Mouse (Mus musculus) CH12.LX (cell line): Measurements from ENCODE around the gene Hnf1a. TPM values are rescaled to one million over a fixed set of nuclear protein-coding genes. Genes with fewer than 3 reads are reported as not detected.
A peak's percentile ranks its signal among the peaks of the same experiment; 100 is the strongest.

Experiments
- DNase-seq: peaks from one replicate; pipeline ENCODE4 v3.0.0-alpha.2; 2013; ENCODE audit errors: extremely low read depth
- H3K27ac ChIP-seq: 2 replicates; pipeline ENCODE4 v1.5.1; 2012; ENCODE audit warnings: low read depth, mild to moderate bottlenecking, control low read depth, moderate library complexity; ENCODE audit not compliant: insufficient read depth
- H3K27me3 ChIP-seq: replicated peaks from 2 replicates; pipeline ENCODE3; 2012; ENCODE audit warnings: inconsistent platforms
- H3K36me3 ChIP-seq, 2 experiments: replicated peaks in 1 of 2; 2 replicates each; pipeline versions ENCODE3 to v1.6.1; 2012; ENCODE audit warnings: inconsistent platforms in 1 of 2, low read length in 1 of 2, mild to moderate bottlenecking in 1 of 2, mixed read lengths in 1 of 2, moderate library complexity in 1 of 2; ENCODE audit not compliant: control insufficient read depth in 1 of 2, insufficient read depth in 1 of 2
- H3K4me1 ChIP-seq, 2 experiments: 2 replicates each; pipeline ENCODE4 v1.6.1; 2012; ENCODE audit warnings: inconsistent platforms in 1 of 2, moderate library complexity in 1 of 2; ENCODE audit not compliant: insufficient read depth in 2 of 2, control insufficient read depth in 1 of 2
- H3K4me2 ChIP-seq: 2 replicates; pipeline ENCODE4 v1.6.1; 2012; ENCODE audit warnings: low read depth, mild to moderate bottlenecking, control low read depth; ENCODE audit not compliant: poor library complexity, insufficient read depth, severe bottlenecking
- H3K4me3 ChIP-seq, 3 experiments: fragments of 150-350 bp in 1 of 3; sonication (generic) in 1 of 3; replicated peaks in 1 of 3; 2 replicates each; pipeline versions ENCODE3 to v1.5.1; 2011 to 2012; ENCODE audit warnings: low read depth in 2 of 3, low read length in 2 of 3, mild to moderate bottlenecking in 2 of 3, moderate library complexity in 2 of 3, control low read depth in 1 of 3, improper control_type of control experiment in 1 of 3, inconsistent platforms in 1 of 3, mixed read lengths in 1 of 3; ENCODE audit not compliant: poor library complexity in 1 of 3
- H3K79me2 ChIP-seq: replicated peaks from 2 replicates; pipeline ENCODE4 v1.6.1; 2012; ENCODE audit warnings: mild to moderate bottlenecking, moderate library complexity; ENCODE audit not compliant: control insufficient read depth, poor library complexity, insufficient read depth, severe bottlenecking; ENCODE audit errors: extremely low read depth
- H3K9ac ChIP-seq: 2 replicates; pipeline ENCODE4 v1.6.1; 2012; ENCODE audit warnings: low read depth, mild to moderate bottlenecking, control low read depth, moderate library complexity; ENCODE audit not compliant: insufficient read depth
- H3K9me3 ChIP-seq: replicated peaks from 2 replicates; pipeline ENCODE3; 2012; ENCODE audit warnings: low read length, inconsistent platforms, mixed read lengths
- BHLHE40 ChIP-seq: IDR thresholded peaks from 2 replicates; pipeline ENCODE4 v1.6.1; 2011; ENCODE audit warnings: mild to moderate bottlenecking, low read depth, low read length, improper control_type of control experiment
- CHD1 ChIP-seq: IDR thresholded peaks from 2 replicates; pipeline ENCODE4 v1.6.1; 2012; ENCODE audit warnings: low read depth, low read length, improper control_type of control experiment, inconsistent platforms
- CHD2 ChIP-seq: IDR thresholded peaks from 2 replicates; pipeline ENCODE4 v1.6.1; 2011; ENCODE audit warnings: low read length, improper control_type of control experiment
- ELF1 ChIP-seq: IDR thresholded peaks from 2 replicates; pipeline ENCODE4 v1.6.1; 2014; ENCODE audit warnings: low read depth, mild to moderate bottlenecking, inconsistent platforms, low read length, improper control_type of control experiment
- ETS1 ChIP-seq: conservative IDR thresholded peaks from 2 replicates; pipeline ENCODE4 v1.6.1; 2012; ENCODE audit warnings: low read depth, mild to moderate bottlenecking, inconsistent platforms, low read length, improper control_type of control experiment, moderate library complexity
- GABPA ChIP-seq: IDR thresholded peaks from 2 replicates; pipeline ENCODE4 v1.6.1; 2012; ENCODE audit warnings: low read depth, low read length, improper control_type of control experiment, inconsistent platforms; ENCODE audit not compliant: insufficient replicate concordance
- HCFC1 ChIP-seq: IDR thresholded peaks from 2 replicates; pipeline ENCODE4 v1.6.1; 2012; ENCODE audit warnings: low read depth, mild to moderate bottlenecking, inconsistent platforms, low read length, improper control_type of control experiment
- IRF4 ChIP-seq: IDR thresholded peaks from 2 replicates; pipeline ENCODE4 v1.6.1; 2014; ENCODE audit warnings: low read depth, mild to moderate bottlenecking, inconsistent platforms, low read length, improper control_type of control experiment
- KAT2A ChIP-seq: IDR thresholded peaks from 2 replicates; pipeline ENCODE4 v1.6.1; 2012; ENCODE audit warnings: low read length, improper control_type of control experiment, inconsistent platforms; ENCODE audit not compliant: insufficient replicate concordance
- MAX ChIP-seq: IDR thresholded peaks from 2 replicates; pipeline ENCODE4 v1.6.1; 2011; ENCODE audit warnings: low read length, improper control_type of control experiment
- MXI1 ChIP-seq: IDR thresholded peaks from 2 replicates; pipeline ENCODE4 v1.6.1; 2011; ENCODE audit warnings: mild to moderate bottlenecking, low read depth, low read length, improper control_type of control experiment
- MYC ChIP-seq: IDR thresholded peaks from 2 replicates; pipeline ENCODE4 v1.6.1; 2011; ENCODE audit warnings: low read depth, mild to moderate bottlenecking, improper control_type of control experiment, low read length
- POLR2A ChIP-seq: IDR thresholded peaks from 2 replicates; pipeline ENCODE4 v1.6.1; 2011; ENCODE audit warnings: low read depth, mild to moderate bottlenecking, improper control_type of control experiment, low read length
- RAD21 ChIP-seq: IDR thresholded peaks from 2 replicates; pipeline ENCODE4 v1.6.1; 2011; ENCODE audit warnings: low read depth, mild to moderate bottlenecking, low read length, improper control_type of control experiment, moderate library complexity
- RCOR1 ChIP-seq: conservative IDR thresholded peaks from 2 replicates; pipeline ENCODE4 v1.6.1; 2012; ENCODE audit warnings: low read depth, mild to moderate bottlenecking, inconsistent platforms, low read length, improper control_type of control experiment
- SIN3A ChIP-seq: IDR thresholded peaks from 2 replicates; pipeline ENCODE4 v1.6.1; 2012; ENCODE audit warnings: low read length, improper control_type of control experiment, inconsistent platforms
- TBP ChIP-seq: conservative IDR thresholded peaks from 2 replicates; pipeline ENCODE4 v1.6.1; 2011; ENCODE audit warnings: low read depth, low read length, improper control_type of control experiment
- UBTF ChIP-seq: IDR thresholded peaks from 2 replicates; pipeline ENCODE4 v1.6.1; 2012; ENCODE audit warnings: low read depth, mild to moderate bottlenecking, inconsistent platforms, low read length, improper control_type of control experiment, moderate library complexity
- USF2 ChIP-seq: conservative IDR thresholded peaks from 2 replicates; pipeline ENCODE4 v1.6.1; 2011; ENCODE audit warnings: low read depth, low read length, improper control_type of control experiment
- ZC3H11A ChIP-seq: IDR thresholded peaks from 2 replicates; pipeline ENCODE4 v1.6.1; 2012; ENCODE audit warnings: low read depth, mild to moderate bottlenecking, inconsistent platforms, low read length, improper control_type of control experiment
- ZKSCAN1 ChIP-seq: IDR thresholded peaks from 2 replicates; pipeline ENCODE4 v1.6.1; 2012; ENCODE audit warnings: low read depth, inconsistent platforms, low read length, improper control_type of control experiment, borderline replicate concordance
- ZMIZ1 ChIP-seq: IDR thresholded peaks from 2 replicates; pipeline ENCODE4 v1.6.1; 2012; ENCODE audit warnings: low read depth, mild to moderate bottlenecking, inconsistent platforms, low read length, improper control_type of control experiment
- ZNF384 ChIP-seq: IDR thresholded peaks from 2 replicates; pipeline ENCODE4 v1.6.1; 2012; ENCODE audit warnings: low read depth, low read length, improper control_type of control experiment, inconsistent platforms
- dilution Hi-C: fragments of 300-500 bp; cut with MboI; formaldehyde crosslinking; loops from 2 replicates; pipeline ENCODE4 v1.14.3; 2020; ENCODE audit warnings: low sequenced_read_pairs; ENCODE audit not compliant: extremely low pct_unique_long_range_greater_than_20kb, extremely low pct_ligation_motif_present
- in situ Hi-C: fragments of 300-500 bp; cut with MboI; formaldehyde crosslinking; loops from 3 replicates; pipeline ENCODE4 v1.14.3; 2019; ENCODE audit warnings: low sequenced_read_pairs, low pct_ligation_motif_present, low pct_unique_long_range_greater_than_20kb, mixed read lengths
- polyA plus RNA-seq: library from polyadenylated mRNA; unstranded; fragments of >175 nt; gene quantifications from 2 replicates; pipeline ENCODE4 v1.2.1, GENCODE M21; 2012; ENCODE audit warnings: low read depth; ENCODE audit not compliant: insufficient read length
- total RNA-seq, 2 experiments: library from RNA; depleted of rRNA; stranded (reverse); fragments of 300-350 nt in 1 of 2; fragments of >200 nt in 1 of 2; gene quantifications; 2 replicates each; pipeline ENCODE4 v1.2.3; 2012 to 2014

Gene Hnf1a
- total and polyA plus RNA-seq, 3 experiments, result not detected

GRCm38 (mm10) chr5:114996447-114996846 lies 25.6 kb upstream of the Hnf1a start:
- DNase-seq, result no peak
- Histone ChIP-seq H3K9me3 (no peaks in the 10 kb centered on the region), H3K79me2 (no peaks in the 10 kb centered on the region), H3K27me3 (peaks cover 3% of the 10 kb centered on the region), H3K9ac (no peak overlapping the region), H3K4me1 (peaks cover 0 to 2% of the 10 kb centered on the region in 2 experiments; a peak in 1 of 4 replicates), H3K27ac (no peak overlapping the region), H3K4me3 (no peak overlapping the region), H3K4me2 (0 out of 2 replicates have a peak overlapping the region, but pooled peaks have one; percentile 16), H3K36me3 (no peaks in the 10 kb centered on the region)
- dilution Hi-C loops (no loop called here), in situ Hi-C loops (no loop called here)
- TF ChIP-seq IRF4 (0 out of 2 replicates have a peak, but pooled peaks have one; percentile 8), KAT2A (no peak), BHLHE40 (peak; percentile 55), MAX (no peak), ETS1 (no peak), MXI1 (no peak)

DNA sequence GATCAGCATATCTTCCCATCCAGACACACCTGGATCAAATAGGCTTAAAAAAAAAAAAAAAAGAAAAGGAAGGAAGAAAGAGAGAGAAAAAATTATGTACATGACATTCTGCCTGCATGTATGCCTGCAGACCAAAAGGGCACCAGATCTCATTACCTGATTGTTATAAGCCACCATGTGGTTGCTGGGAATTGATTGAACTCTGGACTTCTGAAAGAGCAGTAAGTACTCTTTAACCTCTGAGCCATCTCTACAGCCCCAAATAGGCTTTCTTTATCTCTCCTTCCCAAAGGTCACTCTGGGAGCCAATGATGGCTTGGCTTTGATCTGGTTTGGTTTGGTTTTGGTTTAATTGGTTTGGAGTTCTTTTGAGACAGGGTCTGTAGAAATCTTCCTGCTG lies 14.2 kb upstream of the Hnf1a start:
- Histone ChIP-seq H3K9me3 (peaks cover 4% of the 10 kb centered on the region), H3K27me3 (no peaks in the 10 kb centered on the region)
- dilution Hi-C loops, result no loop called here

DNA sequence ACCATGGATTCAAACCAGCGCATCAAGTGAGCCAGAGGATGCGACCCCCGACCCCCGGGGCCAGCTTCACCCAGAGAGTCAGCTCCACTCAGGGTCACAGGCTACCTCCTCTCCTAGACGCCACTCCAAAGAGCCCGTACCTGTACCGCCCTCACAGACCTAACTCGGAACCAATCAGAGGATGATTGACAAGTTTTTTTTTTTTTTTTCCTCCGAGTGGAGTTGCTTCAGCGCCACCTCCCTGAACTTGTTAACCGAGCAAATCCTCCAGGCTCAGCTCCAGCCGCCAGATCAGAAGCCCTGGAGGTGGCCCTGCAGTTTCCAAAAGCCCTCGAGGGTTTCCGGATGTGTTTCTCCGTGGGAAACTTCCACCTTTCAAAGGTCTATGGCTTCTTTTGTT lies 11.1 kb upstream of the Hnf1a start:
- Histone ChIP-seq H3K79me2 (no peaks in the 10 kb centered on the region), H3K4me3 (no peak overlapping the region), H3K27me3 (no peaks in the 10 kb centered on the region)
- TF ChIP-seq CHD1 (no peak), POLR2A (no peak), HCFC1 (no peak), USF2 (no peak), SIN3A (no peak), ZC3H11A (no peak), TBP (no peak), RAD21 (no peak), UBTF (no peak), IRF4 (no peak), ELF1 (no peak), KAT2A (no peak), CHD2 (no peak), MYC (no peak), ZNF384 (no peak), ZMIZ1 (no peak), GABPA (no peak), MAX (no peak), ZKSCAN1 (no peak), MXI1 (no peak)
- TF ChIP-seq, all 38 proteins: peak for 0
- peaks cover 4% of the 10 kb centered on the region for H3K9me3 ChIP-seq
- no peak overlapping the region for H3K27ac ChIP-seq
- no peak overlapping the region for H3K4me2 ChIP-seq
- H3K9ac ChIP-seq, result no peak overlapping the region
- no peak for DNase-seq
- dilution Hi-C loops, result no loop called here
- in situ Hi-C loops, result no loop called here
- H3K4me1 ChIP-seq, result peaks cover 0 to 16% of the 10 kb centered on the region in 2 experiments; a peak in 2 of 4 replicates
- no peaks in the 10 kb centered on the region for H3K36me3 ChIP-seq

More for the DNA sequence above, 14.2 kb upstream of the Hnf1a start:
- Histone ChIP-seq H3K27ac (no peak overlapping the region), H3K36me3 (no peaks in the 10 kb centered on the region), H3K79me2 (no peaks in the 10 kb centered on the region), H3K4me3 (no peak overlapping the region), H3K4me2 (no peak overlapping the region), H3K4me1 (peaks cover 0 to 6% of the 10 kb centered on the region in 2 experiments; a peak in 2 of 4 replicates), H3K9ac (no peak overlapping the region)
- no peak for TF ChIP-seq RCOR1
- in situ Hi-C loops, result no loop called here
- DNase-seq, result no peak
